Mouse (Mus musculus) MEL (cell line): ENCODE measurements around the gene Sct. TPM values are rescaled to one million over a fixed set of nuclear protein-coding genes. Genes with fewer than 3 reads are reported as not detected.

Experiments
- DNase-seq: peaks from one replicate; pipeline ENCODE4 v3.0.0; 2011; ENCODE audit warnings: low read depth, low spot score
- H3K27ac ChIP-seq: 2 replicates; pipeline ENCODE4 v1.5.1; 2012; ENCODE audit warnings: low read depth, mild to moderate bottlenecking, control low read depth, low read length, moderate library complexity; ENCODE audit not compliant: control insufficient read depth
- H3K27me3 ChIP-seq, 2 experiments: fragments of 150-350 bp in 1 of 2; sonication (generic) in 1 of 2; 2 replicates each; pipeline ENCODE4 v1.6.1; 2012; ENCODE audit warnings: low read length in 2 of 2, mild to moderate bottlenecking in 2 of 2, improper control_type of control experiment in 1 of 2, moderate library complexity in 1 of 2; ENCODE audit not compliant: insufficient read depth in 2 of 2, control insufficient read depth in 1 of 2
- H3K36me3 ChIP-seq, 2 experiments: 2 replicates each; pipeline ENCODE4 v1.6.1; 2012 to 2014; ENCODE audit warnings: low read length in 2 of 2, improper control_type of control experiment in 1 of 2, inconsistent platforms in 1 of 2, mild to moderate bottlenecking in 1 of 2; ENCODE audit not compliant: insufficient read depth in 2 of 2, control insufficient read depth in 1 of 2
- H3K4me1 ChIP-seq, 2 experiments: fragments of 150-350 bp in 1 of 2; sonication (generic) in 1 of 2; 2 replicates each; pipeline ENCODE4 v1.6.1; 2012; ENCODE audit warnings: low read length in 2 of 2, improper control_type of control experiment in 1 of 2, mild to moderate bottlenecking in 1 of 2; ENCODE audit not compliant: insufficient read depth in 2 of 2, control insufficient read depth in 1 of 2
- H3K4me3 ChIP-seq, 2 experiments: fragments of 150-350 bp in 1 of 2; sonication (generic) in 1 of 2; 2 replicates each; pipeline ENCODE4 v1.5.1; 2012; ENCODE audit warnings: low read depth in 2 of 2, low read length in 2 of 2, mild to moderate bottlenecking in 2 of 2, moderate library complexity in 2 of 2, control low read depth in 1 of 2, improper control_type of control experiment in 1 of 2; ENCODE audit not compliant: control insufficient read depth in 1 of 2, insufficient read depth in 1 of 2
- H3K79me2 ChIP-seq: 2 replicates; pipeline ENCODE4 v1.6.1; 2012; ENCODE audit warnings: mild to moderate bottlenecking, low read length, moderate library complexity; ENCODE audit not compliant: control insufficient read depth, poor library complexity, insufficient read depth
- H3K9ac ChIP-seq: 2 replicates; pipeline ENCODE4 v1.6.1; 2012; ENCODE audit warnings: low read depth, mild to moderate bottlenecking, control low read depth, low read length, moderate library complexity; ENCODE audit not compliant: control insufficient read depth, poor library complexity, severe bottlenecking
- H3K9me3 ChIP-seq: fragments of 150-350 bp; sonication (generic); replicated peaks from 2 replicates; pipeline ENCODE4 v1.6.1; 2012; ENCODE audit warnings: mild to moderate bottlenecking, low read length, improper control_type of control experiment, moderate library complexity; ENCODE audit not compliant: insufficient read depth
- BHLHE40 ChIP-seq: IDR thresholded peaks from 2 replicates; pipeline ENCODE4 v1.6.1; 2012; ENCODE audit warnings: low read depth, mild to moderate bottlenecking, inconsistent platforms, low read length, improper control_type of control experiment, borderline replicate concordance
- CTCF ChIP-seq, 3 experiments: IDR thresholded peaks in 2 of 3; conservative IDR thresholded peaks in 1 of 3; 2 replicates each; pipeline ENCODE4 v1.5.1; 2011 to 2012; ENCODE audit warnings: low read length in 3 of 3, low read depth in 2 of 3, mild to moderate bottlenecking in 2 of 3, improper control_type of control experiment in 1 of 3, inconsistent platforms in 1 of 3, mixed read lengths in 1 of 3, moderate library complexity in 1 of 3; ENCODE audit not compliant: control insufficient read depth in 1 of 3, insufficient read depth in 1 of 3, poor library complexity in 1 of 3, severe bottlenecking in 1 of 3
- GABPA ChIP-seq: IDR thresholded peaks from 2 replicates; pipeline ENCODE4 v1.6.1; 2012; ENCODE audit warnings: low read depth, mild to moderate bottlenecking, inconsistent platforms, low read length, improper control_type of control experiment, moderate library complexity
- HCFC1 ChIP-seq: IDR thresholded peaks from 2 replicates; pipeline ENCODE4 v1.6.1; 2012; ENCODE audit warnings: low read depth, mild to moderate bottlenecking, inconsistent platforms, low read length, improper control_type of control experiment, moderate library complexity
- JUND ChIP-seq: IDR thresholded peaks from 2 replicates; pipeline ENCODE4 v1.6.1; 2011; ENCODE audit warnings: low read depth, mild to moderate bottlenecking, improper control_type of control experiment, low read length
- MXI1 ChIP-seq: IDR thresholded peaks from 2 replicates; pipeline ENCODE4 v1.6.1; 2011; ENCODE audit warnings: mild to moderate bottlenecking, low read depth, low read length, improper control_type of control experiment
- POLR2A ChIP-seq, 2 experiments: IDR thresholded peaks; 2 replicates each; pipeline ENCODE4 v1.6.1; 2011 to 2012; ENCODE audit warnings: low read length in 2 of 2, mild to moderate bottlenecking in 2 of 2, control low read depth in 1 of 2, improper control_type of control experiment in 1 of 2, low read depth in 1 of 2, moderate library complexity in 1 of 2; ENCODE audit not compliant: control insufficient read depth in 1 of 2, insufficient read depth in 1 of 2, poor library complexity in 1 of 2
- POLR2AphosphoS2 ChIP-seq: IDR thresholded peaks from 2 replicates; pipeline ENCODE4 v1.6.1; 2011; ENCODE audit warnings: low read length, improper control_type of control experiment
- RAD21 ChIP-seq: IDR thresholded peaks from 2 replicates; pipeline ENCODE4 v1.6.1; 2011; ENCODE audit warnings: mild to moderate bottlenecking, low read depth, low read length, improper control_type of control experiment
- RCOR1 ChIP-seq: IDR thresholded peaks from 2 replicates; pipeline ENCODE4 v1.6.1; 2012; ENCODE audit warnings: low read depth, mild to moderate bottlenecking, inconsistent platforms, low read length, improper control_type of control experiment
- SIN3A ChIP-seq: IDR thresholded peaks from 2 replicates; pipeline ENCODE4 v1.6.1; 2012; ENCODE audit warnings: low read length, improper control_type of control experiment, inconsistent platforms
- SMC3 ChIP-seq: IDR thresholded peaks from 2 replicates; pipeline ENCODE4 v1.6.1; 2011; ENCODE audit warnings: low read depth, low read length, improper control_type of control experiment
- TBP ChIP-seq: IDR thresholded peaks from 2 replicates; pipeline ENCODE4 v1.8.0; 2011; ENCODE audit warnings: low read depth, low read length, improper control_type of control experiment
- USF1 ChIP-seq: IDR thresholded peaks from 2 replicates; pipeline ENCODE4 v1.6.1; 2014; ENCODE audit warnings: low read depth, mild to moderate bottlenecking, inconsistent platforms, low read length, improper control_type of control experiment, moderate library complexity
- ZC3H11A ChIP-seq: IDR thresholded peaks from 2 replicates; pipeline ENCODE4 v1.6.1; 2012; ENCODE audit warnings: low read depth, mild to moderate bottlenecking, inconsistent platforms, low read length, improper control_type of control experiment
- ZMIZ1 ChIP-seq: IDR thresholded peaks from 2 replicates; pipeline ENCODE4 v1.6.1; 2012; ENCODE audit warnings: low read depth, mild to moderate bottlenecking, inconsistent platforms, low read length, improper control_type of control experiment, moderate library complexity
- polyA plus RNA-seq, 2 experiments: library from polyadenylated mRNA; stranded (reverse) in 1 of 2; unstranded in 1 of 2; fragments of >175 nt in 1 of 2; fragments of >200 nt in 1 of 2; gene quantifications; 2 replicates each; pipeline versions ENCODE4 v1.2.1 to v1.2.4; 2012; ENCODE audit warnings: low replicate concordance in 2 of 2, low read depth in 1 of 2; ENCODE audit not compliant: insufficient read length in 2 of 2, insufficient read depth in 1 of 2, missing spikeins in 1 of 2
- total RNA-seq: library from RNA; depleted of rRNA; stranded (reverse); fragments of 300-350 nt; gene quantifications from 2 replicates; pipeline ENCODE4 v1.2.3, GENCODE M21; 2012

The Sct gene
- total and polyA plus RNA-seq, 3 experiments: not detected

GRCm38 (mm10) chr7:141265739-141266561 lies 13.0 kb downstream of the Sct start, which contains the start of gene Irf7:
Gene Irf7 (minus strand): TSS chr7:141266481.
- Histone ChIP-seq H3K27ac (no peak within 1 kb of the TSS), H3K36me3 (no peaks in the 10 kb centered on the region; a peak in 2 of 4 replicates), H3K27me3 (no peaks in the 10 kb centered on the region), H3K79me2 (no peaks in the 10 kb centered on the region), H3K9ac (peak within 1 kb of the TSS; percentile 52), H3K9me3 (no peaks in the 10 kb centered on the region), H3K4me3 (peak within 1 kb of the TSS; percentile 62 to 79), H3K4me1 (peaks cover 2 to 3% of the 10 kb centered on the region in 2 experiments; a peak in 2 of 4 replicates)
- DNase-seq: peak; percentile 79
- TF ChIP-seq POLR2A (IDR thresholded peaks at IDR 0.05; ENCODE audit: control insufficient read depth in 1 of 2, insufficient read depth in 1 of 2, low read depth in 1 of 2, low read length in 2 of 2, poor library complexity in 1 of 2) (peak in 1 of 2 experiments; percentile 44; a peak in 1 of 4 replicates), USF1 (peak; percentile 48; the same call in 1 of the 2 replicates), MXI1 (peak; percentile 17; the same call in 1 of the 2 replicates), HCFC1 (0 out of 2 replicates have a peak, but pooled peaks have one; percentile 33), CTCF (IDR thresholded peaks at IDR 0.05 in 2 of 3, conservative IDR thresholded peaks at IDR 0.05 in 1 of 3; ENCODE audit: control insufficient read depth in 1 of 3, insufficient read depth in 1 of 3, low read depth in 2 of 3, low read length in 3 of 3, poor library complexity in 1 of 3, severe bottlenecking in 1 of 3) (no peak), JUND (no peak), SIN3A (0 out of 2 replicates have a peak, but pooled peaks have one; percentile 53), TBP (peak; percentile 91)

- peaks cover 2 to 3% of the 10 kb centered on the region in 2 experiments; a peak in 2 of 4 replicates for H3K4me1 ChIP-seq
- H3K4me3 ChIP-seq: peak overlapping the region in 1 of 2 experiments; percentile 79; a peak in 2 of 4 replicates
- H3K36me3 ChIP-seq: peaks cover 0 to 2% of the 10 kb centered on the region in 2 experiments; a peak in 2 of 4 replicates
- H3K9ac ChIP-seq: no peak overlapping the region
- no peak for DNase-seq
- no peak overlapping the region for H3K27ac ChIP-seq
- no peaks in the 10 kb centered on the region for H3K79me2 ChIP-seq
- no peaks in the 10 kb centered on the region for H3K9me3 ChIP-seq
- no peaks in the 10 kb centered on the region for H3K27me3 ChIP-seq
- TF ChIP-seq MXI1 (0 out of 2 replicates have a peak, but pooled peaks have one; percentile 35), BHLHE40 (no peak)
- TF ChIP-seq, all 39 proteins: peak for 1
These were observed 13.6 kb downstream of the Sct start for GRCm38 (mm10) chr7:141265411-141265738.

GRCm38 (mm10) chr7:141264761-141265410 lies 14.0 kb downstream of the Sct start:
- Histone ChIP-seq H3K36me3 (peaks cover 0 to 2% of the 10 kb centered on the region in 2 experiments; a peak in 2 of 4 replicates), H3K27ac (no peak overlapping the region)

More at GRCm38 (mm10) chr7:141264761-141265410, 14.0 kb downstream of the Sct start:
- no peaks in the 10 kb centered on the region for H3K27me3 ChIP-seq
- no peak overlapping the region for H3K9ac ChIP-seq
- peaks cover 2 to 3% of the 10 kb centered on the region in 2 experiments; a peak in 2 of 4 replicates for H3K4me1 ChIP-seq
- DNase-seq: peak; percentile 62
- peak; percentile 14; the same call in 1 of the 2 replicates for TF ChIP-seq ZC3H11A
- TF ChIP-seq MXI1: no peak
- no peak for TF ChIP-seq GABPA
- TF ChIP-seq RAD21: peak; percentile 26
- TF ChIP-seq ZMIZ1: no peak
- no peak; the same call in 1 of the 2 replicates for TF ChIP-seq POLR2AphosphoS2
- peak; percentile 45 for TF ChIP-seq SMC3
- TF ChIP-seq RCOR1: peak; percentile 24; the same call in 1 of the 2 replicates
- peak in 2 of 3 experiments; percentile 41 to 46; a peak in 5 of 6 replicates for TF ChIP-seq CTCF (IDR thresholded peaks at IDR 0.05 in 2 of 3, conservative IDR thresholded peaks at IDR 0.05 in 1 of 3; ENCODE audit: control insufficient read depth in 1 of 3, insufficient read depth in 1 of 3, low read depth in 2 of 3, low read length in 3 of 3, poor library complexity in 1 of 3, severe bottlenecking in 1 of 3)
- no peaks in the 10 kb centered on the region for H3K9me3 ChIP-seq
- no peak overlapping the region for H3K4me3 ChIP-seq
- H3K79me2 ChIP-seq: no peaks in the 10 kb centered on the region
